Mouse (Mus musculus) left cerebral cortex, postnatal 4 days (tissue): ENCODE measurements around the gene Nfu1. TPM values are rescaled to one million over a fixed set of nuclear protein-coding genes. Genes with fewer than 3 reads are reported as not detected.
"Not testable (repeated sequence)": the region's sequence is repeated elsewhere in the genome, so short reads cannot be mapped to it uniquely, and the experiment has no call there.

Experiments
- DNase-seq: peaks from one replicate; pipeline ENCODE4 v3.0.0-alpha.2; 2022
- intact Hi-C: fragments of 180-260 bp; cut with DNase I; formaldehyde crosslinking; loops from one replicate; pipeline ENCODE4 v1.15.1; 2025
- total RNA-seq, 2 experiments: library from RNA; stranded (reverse); gene quantifications; 2 replicates each; pipeline ENCODE4 v1.2.3; 2021

Nfu1 gene
- total RNA-seq, 2 experiments from 2014 or later = 61.7 to 61.8 TPM

- DNase-seq = no peak
- intact Hi-C loops = no loop called here
Observed at GRCm38 (mm10) chr6:87018874-87019273, 9.8 kb downstream of the Nfu1 start.

GRCm38 (mm10) chr6:87021791-87022190 is 12.8 kb downstream of the Nfu1 start:
- intact Hi-C loops = no loop called here
- no peak for DNase-seq

GRCm38 (mm10) chr6:87026980-87027379 is 17.9 kb downstream of the Nfu1 start:
- no peak for DNase-seq
- intact Hi-C loops = no loop called here

- no peak for DNase-seq
- intact Hi-C loops = no loop called here
Observed at GRCm38 (mm10) chr6:87028881-87029280, 19.8 kb downstream of the Nfu1 start.

GRCm38 (mm10) chr6:87031310-87031709 is 22.3 kb downstream of the Nfu1 start:
- DNase-seq, intact Hi-C loops: not testable (repeated sequence)

- intact Hi-C loops = no loop called here
- no peak for DNase-seq
Observed at GRCm38 (mm10) chr6:87032401-87032800, 23.4 kb downstream of the Nfu1 start.

- intact Hi-C loops = no loop called here
- DNase-seq = no peak
Observed at GRCm38 (mm10) chr6:87034395-87034794, 25.4 kb downstream of the Nfu1 start.

GRCm38 (mm10) chr6:87037826-87038620 is 29.0 kb downstream of the Nfu1 start:
- intact Hi-C loops = no loop called here
- DNase-seq = no peak

GRCm38 (mm10) chr6:87039161-87039560 is 30.1 kb downstream of the Nfu1 start:
- DNase-seq = no peak
- intact Hi-C loops = no loop called here

GRCm38 (mm10) chr6:87040971-87041370 is 31.9 kb downstream of the Nfu1 start:
- no peak for DNase-seq
- intact Hi-C loops = no loop called here

GRCm38 (mm10) chr6:87041431-87041830 is 32.4 kb downstream of the Nfu1 start:
- intact Hi-C loops = no loop called here
- DNase-seq = no peak

- DNase-seq = no peak
- intact Hi-C loops = no loop called here
Observed at GRCm38 (mm10) chr6:87042004-87042336, 32.9 kb downstream of the Nfu1 start.

- intact Hi-C loops = no loop called here
- peak; percentile 95 for DNase-seq
Observed at GRCm38 (mm10) chr6:87042337-87043130, 33.5 kb downstream of the Nfu1 start, which contains the start of gene Gfpt1. Gene Gfpt1 (plus strand): TSS chr6:87042846.

GRCm38 (mm10) chr6:87043131-87043516 is 34.1 kb downstream of the Nfu1 start:
- intact Hi-C loops = no loop called here

GRCm38 (mm10) chr6:87044895-87045294 is 35.9 kb downstream of the Nfu1 start:
- no peak for DNase-seq
- intact Hi-C loops = no loop called here

More at GRCm38 (mm10) chr6:87043131-87043516, 34.1 kb downstream of the Nfu1 start:
- no peak for DNase-seq

- intact Hi-C loops = no loop called here
- DNase-seq = no peak
Observed at GRCm38 (mm10) chr6:87045507-87045906, 36.5 kb downstream of the Nfu1 start.

- DNase-seq, intact Hi-C loops: not testable (repeated sequence)
Observed at GRCm38 (mm10) chr6:87048712-87049111, 39.7 kb downstream of the Nfu1 start.

- intact Hi-C loops = no loop called here
- no peak for DNase-seq
Observed at GRCm38 (mm10) chr6:87051886-87052425, 42.9 kb downstream of the Nfu1 start.

- intact Hi-C loops = no loop called here
- no peak for DNase-seq
Observed at GRCm38 (mm10) chr6:87054193-87054592, 45.2 kb downstream of the Nfu1 start.

- intact Hi-C loops = no loop called here
- no peak for DNase-seq
Observed at GRCm38 (mm10) chr6:87059754-87060153, 50.7 kb downstream of the Nfu1 start.

GRCm38 (mm10) chr6:87063586-87063985 is 54.5 kb downstream of the Nfu1 start:
- DNase-seq = no peak
- intact Hi-C loops = no loop called here

GRCm38 (mm10) chr6:87068209-87068608 is 59.2 kb downstream of the Nfu1 start:
- DNase-seq = no peak
- intact Hi-C loops = no loop called here
